Mouse (Mus musculus): ENCODE results near the gene Rbm26. TPM values are rescaled to one million over a fixed set of nuclear protein-coding genes. Genes with fewer than 3 reads are reported as not detected.

Gene Rbm26
- polyA plus RNA-seq, 1 experiment from 2014 or later = 14.8 TPM

DNA sequence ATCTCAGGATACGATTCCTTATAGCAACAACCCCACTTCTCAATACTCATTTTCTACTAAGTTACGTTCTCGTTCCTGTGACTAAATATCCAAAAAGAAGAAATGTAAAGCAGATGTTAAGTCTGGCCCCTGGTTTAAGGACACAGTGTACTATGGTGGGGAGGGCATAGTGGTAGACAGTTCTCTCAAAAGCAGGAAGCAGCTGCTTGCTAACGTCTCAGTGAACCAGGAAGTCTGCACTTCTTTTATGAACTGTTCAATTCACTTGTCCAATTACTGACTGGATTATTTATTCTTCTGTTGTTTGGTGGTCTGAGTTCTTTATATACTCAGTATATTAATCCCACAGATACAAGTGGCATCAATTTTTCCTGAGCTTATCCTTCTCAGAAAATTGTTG lies 12.3 kb downstream of the Rbm26 start:
- H3K4me2 ChIP-seq (replicated peaks; ENCODE audit: low read depth) = no peak overlapping the region
- TF ChIP-seq CTCF (IDR thresholded peaks at IDR 0.05; ENCODE audit: low read depth) = no peak
- peak; percentile 69 for ATAC-seq
- no peaks in the 10 kb centered on the region for H3K27me3 ChIP-seq (replicated peaks; ENCODE audit: control insufficient read depth, insufficient read depth, low read length)
- WGBS = 39% methylated on average over 4 of the region's 4 CpGs
- H3K4me1 ChIP-seq (replicated peaks; ENCODE audit: control insufficient read depth, insufficient read depth, low read length) = 0 out of 2 replicates have a peak, but pooled peaks cover 6% of the 10 kb centered on the region
- no peak overlapping the region for H3K9ac ChIP-seq (ENCODE audit: low read depth, low read length)
- no peaks in the 10 kb centered on the region for H3K36me3 ChIP-seq (ENCODE audit: control insufficient read depth, insufficient read depth)
- no peaks in the 10 kb centered on the region for H3K9me3 ChIP-seq (ENCODE audit: control insufficient read depth)
- no peak overlapping the region for H3K4me3 ChIP-seq (ENCODE audit: low read depth, low read length)
- H3K27ac ChIP-seq (ENCODE audit: low read depth, low read length) = peak overlapping the region; percentile 62; the same call in 1 of the 2 replicates

DNA sequence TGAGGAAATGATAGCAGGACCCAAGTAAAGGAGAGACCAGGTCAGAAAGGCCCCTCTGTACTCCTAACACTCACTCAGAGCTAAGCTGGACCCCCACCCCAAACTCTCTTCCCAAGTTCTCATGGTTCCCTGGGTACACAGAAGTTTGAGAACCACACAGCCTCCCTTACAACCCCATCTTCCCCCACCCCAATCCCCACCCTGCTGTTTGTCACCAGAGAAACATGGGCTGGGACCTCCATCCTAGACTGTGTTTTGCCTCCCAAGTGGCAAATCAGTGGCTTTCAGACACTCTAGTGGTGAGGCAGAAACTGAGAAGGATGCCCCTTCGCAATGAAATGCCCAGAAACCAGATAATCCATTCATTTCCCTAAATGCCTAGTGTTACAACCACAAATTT lies 15.8 kb downstream of the Rbm26 start:
- Histone ChIP-seq H3K9me3 (ENCODE audit: control insufficient read depth) (no peaks in the 10 kb centered on the region), H3K9ac (ENCODE audit: low read depth, low read length) (no peak overlapping the region), H3K27me3 (replicated peaks; ENCODE audit: control insufficient read depth, insufficient read depth, low read length) (no peaks in the 10 kb centered on the region), H3K4me2 (replicated peaks; ENCODE audit: low read depth) (no peak overlapping the region), H3K4me1 (replicated peaks; ENCODE audit: control insufficient read depth, insufficient read depth, low read length) (0 out of 2 replicates have a peak, but pooled peaks cover 6% of the 10 kb centered on the region), H3K4me3 (ENCODE audit: low read depth, low read length) (no peak overlapping the region), H3K27ac (ENCODE audit: low read depth, low read length) (no peak overlapping the region), H3K36me3 (ENCODE audit: control insufficient read depth, insufficient read depth) (no peaks in the 10 kb centered on the region)
- no peak for TF ChIP-seq CTCF (IDR thresholded peaks at IDR 0.05; ENCODE audit: low read depth)
- ATAC-seq = no peak
- 83% methylated on average over 1 of the region's 1 CpGs for WGBS

DNA sequence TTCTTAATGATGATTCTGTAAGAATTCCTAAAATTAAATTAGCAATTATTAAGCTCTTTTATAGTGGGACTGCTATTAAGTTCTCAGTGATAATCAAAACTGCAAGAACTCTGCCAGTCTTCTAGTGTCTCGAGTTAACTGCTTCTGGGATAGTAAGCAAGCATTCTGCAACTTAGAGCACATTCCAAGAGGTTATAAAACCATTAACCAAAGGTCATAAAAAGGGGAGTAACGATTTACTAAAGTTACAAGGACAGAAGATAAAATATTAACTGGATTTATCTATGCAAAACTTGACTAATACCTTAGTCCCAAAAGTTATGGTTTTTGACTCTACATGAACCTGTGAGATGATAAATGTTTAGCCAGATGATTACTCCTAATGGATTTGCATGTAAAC lies 18.6 kb downstream of the Rbm26 start:
- WGBS = 9% methylated on average over 2 of the region's 2 CpGs
- no peak overlapping the region for H3K4me3 ChIP-seq (ENCODE audit: low read depth, low read length)
- peak; percentile 83 for ATAC-seq
- H3K27me3 ChIP-seq (replicated peaks; ENCODE audit: control insufficient read depth, insufficient read depth, low read length) = no peaks in the 10 kb centered on the region
- no peaks in the 10 kb centered on the region for H3K9me3 ChIP-seq (ENCODE audit: control insufficient read depth)
- TF ChIP-seq CTCF (IDR thresholded peaks at IDR 0.05; ENCODE audit: low read depth) = no peak
- H3K36me3 ChIP-seq (ENCODE audit: control insufficient read depth, insufficient read depth) = no peaks in the 10 kb centered on the region
- no peak overlapping the region for H3K27ac ChIP-seq (ENCODE audit: low read depth, low read length)
- no peak overlapping the region for H3K9ac ChIP-seq (ENCODE audit: low read depth, low read length)
- H3K4me1 ChIP-seq (replicated peaks; ENCODE audit: control insufficient read depth, insufficient read depth, low read length) = 0 out of 2 replicates have a peak, but pooled peaks cover 6% of the 10 kb centered on the region
- 0 out of 2 replicates have a peak overlapping the region, but pooled peaks have one; percentile 21 for H3K4me2 ChIP-seq (replicated peaks; ENCODE audit: low read depth)

DNA sequence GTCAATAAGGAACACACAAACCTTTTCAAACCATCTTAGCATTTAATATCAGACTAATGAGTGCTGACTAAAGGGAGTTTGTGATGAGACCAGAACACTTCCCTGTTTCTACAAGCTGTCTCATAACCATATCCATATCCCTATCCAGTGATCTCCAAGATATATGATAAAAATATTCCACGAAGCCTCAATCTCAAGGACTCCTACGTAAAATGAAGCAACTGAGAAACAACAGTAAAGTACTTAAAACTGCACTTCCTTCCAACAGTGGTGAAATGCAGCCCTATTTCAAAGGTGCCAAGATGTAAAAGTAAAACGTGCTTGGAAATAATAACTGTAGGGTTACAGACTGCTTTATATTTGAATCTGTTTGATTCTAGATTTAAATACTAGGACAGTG lies 43.1 kb downstream of the Rbm26 start:
- no peak overlapping the region for H3K27ac ChIP-seq (ENCODE audit: low read depth, low read length)
- H3K27me3 ChIP-seq (replicated peaks; ENCODE audit: control insufficient read depth, insufficient read depth, low read length) = no peaks in the 10 kb centered on the region
- H3K9ac ChIP-seq (ENCODE audit: low read depth, low read length) = no peak overlapping the region
- ATAC-seq = no peak
- H3K9me3 ChIP-seq (ENCODE audit: control insufficient read depth) = no peaks in the 10 kb centered on the region
- H3K4me1 ChIP-seq (replicated peaks; ENCODE audit: control insufficient read depth, insufficient read depth, low read length) = no peaks in the 10 kb centered on the region
- no peak overlapping the region for H3K4me2 ChIP-seq (replicated peaks; ENCODE audit: low read depth)
- H3K36me3 ChIP-seq (ENCODE audit: control insufficient read depth, insufficient read depth) = peaks cover 19% of the 10 kb centered on the region; the same call in 1 of the 2 replicates
- no peak overlapping the region for H3K4me3 ChIP-seq (ENCODE audit: low read depth, low read length)
- 93% methylated on average over 3 of the region's 3 CpGs for WGBS
- TF ChIP-seq CTCF (IDR thresholded peaks at IDR 0.05; ENCODE audit: low read depth) = no peak

DNA sequence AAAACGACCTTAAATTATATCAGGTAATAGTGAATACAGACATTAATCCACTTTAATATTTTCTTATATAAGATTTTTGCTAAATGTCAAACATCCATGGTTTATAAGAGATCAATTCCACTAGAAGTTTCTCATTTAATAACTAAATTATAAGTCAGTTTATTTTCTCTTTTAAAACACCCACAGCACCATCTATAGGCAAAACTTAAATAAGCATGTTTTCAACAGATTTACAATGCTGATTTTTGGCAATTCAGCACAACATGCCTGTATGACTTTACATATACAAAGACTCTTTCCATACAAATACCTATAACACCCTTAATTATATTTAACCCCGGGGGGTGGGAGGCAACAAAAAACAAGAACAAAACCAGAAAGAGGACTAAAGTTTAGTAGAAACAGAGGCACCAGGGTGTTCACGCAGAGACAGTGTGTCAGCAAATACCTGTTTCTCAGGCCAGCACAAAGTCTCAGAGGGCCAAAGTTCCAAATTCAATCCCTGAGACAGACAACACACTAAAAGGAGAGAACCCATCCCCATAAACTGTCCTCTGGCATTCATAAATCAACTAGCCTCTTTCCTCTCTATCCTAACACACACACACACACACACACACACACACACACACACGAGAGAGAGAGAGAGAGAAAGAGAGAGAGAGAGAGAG lies 49.3 kb downstream of the Rbm26 start:
- ATAC-seq = no peak
- WGBS = 88% methylated on average over 3 of the region's 4 CpGs
- Histone ChIP-seq H3K4me2 (replicated peaks; ENCODE audit: low read depth) (no peak overlapping the region), H3K4me1 (replicated peaks; ENCODE audit: control insufficient read depth, insufficient read depth, low read length) (no peaks in the 10 kb centered on the region), H3K9me3 (ENCODE audit: control insufficient read depth) (no peaks in the 10 kb centered on the region), H3K27ac (ENCODE audit: low read depth, low read length) (no peak overlapping the region), H3K9ac (ENCODE audit: low read depth, low read length) (no peak overlapping the region), H3K36me3 (ENCODE audit: control insufficient read depth, insufficient read depth) (peaks cover 33% of the 10 kb centered on the region), H3K27me3 (replicated peaks; ENCODE audit: control insufficient read depth, insufficient read depth, low read length) (no peaks in the 10 kb centered on the region), H3K4me3 (ENCODE audit: low read depth, low read length) (no peak overlapping the region)
- no peak for TF ChIP-seq CTCF (IDR thresholded peaks at IDR 0.05; ENCODE audit: low read depth)

DNA sequence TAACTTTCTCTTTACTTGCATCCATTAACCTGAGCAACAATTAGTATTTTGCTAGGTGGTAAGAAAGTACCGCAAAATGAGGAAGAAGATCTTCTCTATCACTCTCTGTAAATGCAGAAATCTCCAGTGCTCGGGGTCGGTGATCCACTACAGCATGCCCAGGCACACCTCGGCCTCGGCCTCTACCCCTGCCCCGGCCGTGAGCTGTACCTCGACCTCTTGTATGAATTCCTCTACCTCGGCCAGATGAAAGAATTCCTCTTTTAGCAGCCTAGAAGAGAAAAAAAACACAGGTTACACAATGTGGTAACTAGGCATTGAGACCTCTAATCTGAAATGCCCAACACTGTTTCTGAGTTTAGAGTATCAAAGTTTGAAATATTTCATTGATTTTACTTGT lies 52.6 kb downstream of the Rbm26 start:
- WGBS = 90% methylated on average over 9 of the region's 9 CpGs
- TF ChIP-seq CTCF (IDR thresholded peaks at IDR 0.05; ENCODE audit: low read depth) = no peak

More for the DNA sequence above, 52.6 kb downstream of the Rbm26 start:
- no peak overlapping the region for H3K27ac ChIP-seq (ENCODE audit: low read depth, low read length)
- no peak overlapping the region for H3K4me3 ChIP-seq (ENCODE audit: low read depth, low read length)
- no peak overlapping the region for H3K4me2 ChIP-seq (replicated peaks; ENCODE audit: low read depth)
- no peak for ATAC-seq
- no peaks in the 10 kb centered on the region for H3K4me1 ChIP-seq (replicated peaks; ENCODE audit: control insufficient read depth, insufficient read depth, low read length)
- H3K9ac ChIP-seq (ENCODE audit: low read depth, low read length) = no peak overlapping the region
- no peaks in the 10 kb centered on the region for H3K27me3 ChIP-seq (replicated peaks; ENCODE audit: control insufficient read depth, insufficient read depth, low read length)
- H3K9me3 ChIP-seq (ENCODE audit: control insufficient read depth) = no peaks in the 10 kb centered on the region
- H3K36me3 ChIP-seq (ENCODE audit: control insufficient read depth, insufficient read depth) = peaks cover 34% of the 10 kb centered on the region
